Mouse (Mus musculus) G1E (cell line): Measurements from ENCODE around the gene Cyp8b1.

Experiments
- CTCF ChIP-seq: IDR thresholded peaks from 2 replicates; pipeline ENCODE4 v1.5.1; 2012; ENCODE audit warnings: low read depth, low read length, inconsistent platforms, mixed read lengths
- GATA1 ChIP-seq: IDR thresholded peaks from 2 replicates; pipeline ENCODE4 v1.6.1; 2012; ENCODE audit warnings: borderline replicate concordance, low read length, inconsistent platforms, mixed read lengths
- POLR2AphosphoS5 ChIP-seq: IDR thresholded peaks from 2 replicates; pipeline ENCODE4 v1.6.1; 2012; ENCODE audit warnings: low read depth, low read length, inconsistent platforms; ENCODE audit not compliant: insufficient replicate concordance
- TAL1 ChIP-seq: conservative IDR thresholded peaks from 2 replicates; pipeline ENCODE4 v1.6.1; 2012; ENCODE audit warnings: low read depth, low read length, inconsistent platforms, mixed read lengths

DNA sequence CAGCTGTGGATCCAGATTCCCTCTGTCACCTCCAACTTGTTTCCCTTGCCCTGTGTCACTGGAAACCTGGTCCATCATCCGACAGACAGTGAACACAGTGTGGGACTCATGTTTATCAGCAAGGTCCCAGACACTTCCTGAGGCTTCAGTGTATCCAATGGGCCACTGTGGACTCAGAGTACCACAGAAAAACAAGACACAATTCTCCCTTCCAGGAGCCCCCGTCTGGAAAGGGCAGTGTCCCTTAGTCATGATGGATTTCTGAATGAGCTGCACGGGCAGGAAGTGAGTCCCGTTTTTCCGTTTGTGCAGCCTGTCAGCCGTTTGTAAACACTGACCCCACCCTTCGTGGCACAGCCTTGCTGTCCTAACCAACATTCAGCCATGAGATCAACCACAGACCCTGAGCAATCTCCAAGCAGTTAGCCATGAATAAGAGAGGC is 34.1 kb downstream of the Cyp8b1 start:
- TF ChIP-seq CTCF (no peak), GATA1 (no peak), TAL1 (no peak), POLR2AphosphoS5 (no peak)
